ENCODE assay signal across 12 mouse cellular contexts in the genomic region with DNA sequence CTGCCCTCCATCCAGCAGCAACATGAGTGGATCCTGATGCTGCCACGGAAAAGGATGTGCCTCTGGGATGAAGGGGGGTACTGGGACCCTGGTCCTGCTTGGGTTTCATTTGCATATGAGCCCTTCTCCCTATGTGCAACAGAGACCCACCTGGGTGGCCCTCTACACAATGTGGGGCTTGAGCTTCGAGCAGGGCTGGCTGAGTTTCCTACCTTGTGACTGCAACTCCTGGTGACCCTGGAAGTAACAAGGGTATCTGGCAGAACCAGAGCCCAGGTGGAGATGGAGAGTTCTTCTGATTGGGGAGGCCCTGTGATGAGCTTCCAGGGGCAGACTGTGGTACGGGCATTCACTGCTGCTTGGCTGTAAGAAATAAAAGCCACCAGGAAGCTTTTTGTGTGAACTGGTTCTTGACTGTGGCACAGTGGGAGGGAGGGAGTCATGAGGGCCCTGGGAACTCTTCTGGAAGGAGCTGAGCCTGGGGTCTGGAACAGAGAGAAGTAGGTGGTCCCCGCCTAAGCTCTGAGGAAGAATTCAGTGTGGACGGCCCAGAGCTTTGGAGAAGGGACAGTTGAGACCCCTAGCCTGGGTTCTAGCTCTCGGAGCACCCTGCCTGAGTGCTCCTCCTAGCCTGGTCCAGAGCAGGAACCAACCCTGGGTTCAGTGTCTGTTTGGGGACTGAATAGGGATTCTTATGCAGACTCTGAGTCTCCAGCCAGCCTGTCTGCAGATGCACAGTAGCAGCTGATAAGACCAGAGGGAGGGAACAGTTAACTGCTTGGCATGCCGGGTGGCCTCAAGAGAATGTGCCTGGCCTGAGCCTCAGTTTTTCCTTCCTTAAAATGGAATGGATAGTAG. TPM values are rescaled to one million over a fixed set of nuclear protein-coding genes. Genes with fewer than 3 reads are reported as not detected.
A peak's percentile ranks its signal among the peaks of the same experiment; 100 is the strongest.
DNase-seq lines count a peak whose midpoint lies in the region; ATAC-seq and TF ChIP-seq lines count a peak whose summit lies in the region.
"Had no signal": no experiment of that assay in that cellular context is flagged by ENCODE, and none has a peak within 500 bp of the region (broad histone marks: within the 10 kb centered on the region; RNA-seq: fewer than 3 reads in every experiment).

No protein-coding gene starts in this region.

- H3K27me3 ChIP-seq in lung, embryonic 16.5 days (ENCODE audit: control insufficient read depth, insufficient read depth, low read depth, low read length), result no peaks in the 10 kb centered on the region
- H3K27me3 ChIP-seq in intestine, embryonic 14.5 days (replicated peaks; ENCODE audit: control insufficient read depth, insufficient read depth, low read length), result no peaks in the 10 kb centered on the region
- no peaks in the 10 kb centered on the region for H3K27me3 ChIP-seq in myocyte (ENCODE audit: control insufficient read depth, insufficient read depth, insufficient read length)
- H3K27me3 ChIP-seq: forebrain, embryonic 13.5 days had no signal

- peak; percentile 94 for DNase-seq in heart, adult 11 months
- no peak for DNase-seq in heart, postnatal 25 days (ENCODE audit: low spot score)
- DNase-seq in lung, postnatal 36 days, result no peak
- no peak for DNase-seq in intestine, embryonic 14.5 days (ENCODE audit: low spot score)
- DNase-seq in right cerebral cortex, adult 2 months (ENCODE audit: low spot score in 2 of 2), result no peak
- no peak for DNase-seq in spleen, adult 12 weeks (ENCODE audit: low spot score)
- DNase-seq: cerebellum, adult 9-10 months; spleen, adult 18-20 months had no signal

- H3K4me1 ChIP-seq in lung, embryonic 16.5 days (replicated peaks; ENCODE audit: control insufficient read depth, insufficient read depth, low read length), result peaks cover 48% of the 10 kb centered on the region
- peaks cover 22% of the 10 kb centered on the region for H3K4me1 ChIP-seq in intestine, embryonic 14.5 days (replicated peaks; ENCODE audit: control insufficient read depth, insufficient read depth, low read length)
- H3K4me1 ChIP-seq: forebrain, embryonic 13.5 days had no signal

- no peak overlapping the region for H3K4me2 ChIP-seq in lung, embryonic 16.5 days (ENCODE audit: low read depth, low read length)
- no peak overlapping the region; the same call in 1 of the 2 replicates for H3K4me2 ChIP-seq in intestine, embryonic 14.5 days (ENCODE audit: low read length)
- peak overlapping the region; percentile 79 for H3K4me2 ChIP-seq in myocyte (ENCODE audit: low read depth)
- H3K4me2 ChIP-seq: forebrain, embryonic 13.5 days had no signal

- peak overlapping the region; percentile 26; the same call in 1 of the 2 replicates for H3K9ac ChIP-seq in lung, embryonic 16.5 days (ENCODE audit: low read length)
- no peak overlapping the region for H3K9ac ChIP-seq in intestine, embryonic 14.5 days (ENCODE audit: low read length)
- H3K9ac ChIP-seq: forebrain, embryonic 13.5 days had no signal

- 0 out of 2 replicates have a peak, but pooled peaks have one; percentile 10 for ATAC-seq in lung, embryonic 16.5 days (ENCODE audit: low read depth)
- no peak for ATAC-seq in intestine, embryonic 14.5 days (replicated peaks; ENCODE audit: low FRiP score, low TSS enrichment, low read depth)
- ATAC-seq: forebrain, embryonic 13.5 days had no signal

- H3K9me3 ChIP-seq in lung, embryonic 16.5 days (ENCODE audit: control insufficient read depth, low read length), result no peaks in the 10 kb centered on the region
- H3K9me3 ChIP-seq in intestine, embryonic 14.5 days (ENCODE audit: control insufficient read depth, low read length), result no peaks in the 10 kb centered on the region
- H3K9me3 ChIP-seq: forebrain, embryonic 13.5 days; hindbrain, embryonic 10.5 days had no signal

- no peak overlapping the region for H3ac ChIP-seq in myocyte (ENCODE audit: control insufficient read depth, insufficient read length)

- intact Hi-C loops in heart, postnatal 25 days (cut with DNase I), result loop anchor here (5.0 kb wide), 1 partner anchor 34 kb away; no protein-coding TSS in a partner anchor

- H3K27ac ChIP-seq in lung, embryonic 16.5 days (ENCODE audit: low read length), result peak overlapping the region; percentile 82
- peak overlapping the region; percentile 57; the same call in 1 of the 2 replicates for H3K27ac ChIP-seq in intestine, embryonic 14.5 days (ENCODE audit: low read depth)
- H3K27ac ChIP-seq: forebrain, embryonic 13.5 days; hindbrain, embryonic 10.5 days had no signal

- no peak for TF ChIP-seq POLR2A in myocyte (IDR thresholded peaks at IDR 0.05; ENCODE audit: insufficient read length, low read depth)

- no peaks in the 10 kb centered on the region for H3K79me2 ChIP-seq in myocyte (ENCODE audit: control insufficient read depth, insufficient read depth)

- no peaks in the 10 kb centered on the region for H3K36me3 ChIP-seq in lung, embryonic 16.5 days (ENCODE audit: control insufficient read depth, insufficient read depth, low read length)
- no peaks in the 10 kb centered on the region for H3K36me3 ChIP-seq in intestine, embryonic 14.5 days (ENCODE audit: control insufficient read depth, insufficient read depth, low read length)
- H3K36me3 ChIP-seq in myocyte (ENCODE audit: control insufficient read depth, insufficient read depth), result no peaks in the 10 kb centered on the region
- H3K36me3 ChIP-seq: hindbrain, embryonic 10.5 days had no signal

- WGBS in lung, embryonic 16.5 days, result 56% methylated on average over 7 of the region's 7 CpGs
- WGBS in intestine, embryonic 14.5 days, result 64% methylated on average over 7 of the region's 7 CpGs

- no peak overlapping the region for H3K4me3 ChIP-seq in lung, embryonic 16.5 days (ENCODE audit: low read length)
- no peak overlapping the region for H3K4me3 ChIP-seq in intestine, embryonic 14.5 days (ENCODE audit: low read depth, low read length)
- no peak overlapping the region for H3K4me3 ChIP-seq in myocyte
- H3K4me3 ChIP-seq: forebrain, embryonic 13.5 days; hindbrain, embryonic 10.5 days had no signal

TF ChIP-seq in myocyte, 11 proteins besides CTCF, POLR2A, EP300 and RAD21:
- peak; percentile 81 to 86 (median 85) for TF ChIP-seq MYOD1 (IDR thresholded peaks at IDR 0.05; ENCODE audit: control insufficient read depth in 1 of 3, insufficient read length in 2 of 3, low read depth in 2 of 3)
- TF ChIP-seq E2F4 (IDR thresholded peaks at IDR 0.05; ENCODE audit: insufficient read depth), result no peak
- peak in 1 of 3 experiments; percentile 51 for TF ChIP-seq MYOG (IDR thresholded peaks at IDR 0.05; ENCODE audit: control insufficient read depth in 1 of 3, insufficient read depth in 1 of 3, insufficient read length in 2 of 3, low read depth in 2 of 3)
TF ChIP-seq in myocyte: peak in this region for 2.

RNA-seq across cellular contexts. Expression of gene Hrct1, which starts 1.0 kb away (rescaled TPM):
- total RNA-seq in heart, postnatal 25 days (2021), result 1 to 10 TPM; 3.3 to 3.4 TPM
- 2.0 and 2.9 TPM in 2 replicates for polyA plus RNA-seq in lung, embryonic 16.5 days (2015; fragmentation: Nextera tagmentation; extraction: Ambion mirVana)
- polyA plus RNA-seq in intestine, embryonic 14.5 days (2014; fragmentation: Nextera tagmentation; extraction: Ambion mirVana), result 0.61 and 0.85 TPM in 2 replicates
- 0.78 TPM for polyA plus RNA-seq in myocyte (2012; fragmentation: generic; extraction: Trizol)

RNA-seq across cellular contexts. Expression of gene Spaar, which starts 1.9 kb away (rescaled TPM):
- total RNA-seq in heart, postnatal 25 days (2021), result 1 to 10 TPM; 4.8 to 4.9 TPM
- 1.2 and 2.1 TPM in 2 replicates for polyA plus RNA-seq in lung, embryonic 16.5 days (2015; fragmentation: Nextera tagmentation; extraction: Ambion mirVana)
- 0.04 TPM in 1 of 2 replicates, not detected in the other for polyA plus RNA-seq in intestine, embryonic 14.5 days (2014; fragmentation: Nextera tagmentation; extraction: Ambion mirVana)
- polyA plus RNA-seq in myocyte (2012; fragmentation: generic; extraction: Trizol), result 0.02 TPM
- polyA plus RNA-seq: forebrain, embryonic 13.5 days; hindbrain, embryonic 10.5 days had no signal

RNA-seq across cellular contexts. Expression of gene Olfr71, which starts 17.9 kb away (rescaled TPM):
- not detected for total RNA-seq in heart, postnatal 25 days (2021)
- polyA plus RNA-seq in lung, embryonic 16.5 days (2015; fragmentation: Nextera tagmentation; extraction: Ambion mirVana), result 0.08 and 0.16 TPM in 2 replicates
- polyA plus RNA-seq in intestine, embryonic 14.5 days (2014; fragmentation: Nextera tagmentation; extraction: Ambion mirVana), result not detected in 2 replicates
- not detected for polyA plus RNA-seq in myocyte (2012; fragmentation: generic; extraction: Trizol)
- polyA plus RNA-seq: forebrain, embryonic 13.5 days; hindbrain, embryonic 10.5 days had no signal

RNA-seq across cellular contexts. Expression of gene Olfr70, which starts 27.3 kb away (rescaled TPM):
- total RNA-seq in heart, postnatal 25 days (2021), result not detected
- not detected in 2 replicates for polyA plus RNA-seq in lung, embryonic 16.5 days (2015; fragmentation: Nextera tagmentation; extraction: Ambion mirVana)
- polyA plus RNA-seq in intestine, embryonic 14.5 days (2014; fragmentation: Nextera tagmentation; extraction: Ambion mirVana), result not detected in 2 replicates
- not detected for polyA plus RNA-seq in myocyte (2012; fragmentation: generic; extraction: Trizol)
- polyA plus RNA-seq: forebrain, embryonic 13.5 days; hindbrain, embryonic 10.5 days had no signal

RNA-seq across cellular contexts. Expression of gene Olfr159, which starts 42.9 kb away (rescaled TPM):
- not detected for total RNA-seq in heart, postnatal 25 days (2021)
- not detected in 2 replicates for polyA plus RNA-seq in lung, embryonic 16.5 days (2015; fragmentation: Nextera tagmentation; extraction: Ambion mirVana)
- polyA plus RNA-seq in intestine, embryonic 14.5 days (2014; fragmentation: Nextera tagmentation; extraction: Ambion mirVana), result not detected in 2 replicates
- not detected for polyA plus RNA-seq in myocyte (2012; fragmentation: generic; extraction: Trizol)
- polyA plus RNA-seq: forebrain, embryonic 13.5 days; hindbrain, embryonic 10.5 days had no signal
